Mouse (Mus musculus): Measurements from ENCODE around the gene Mcmbp. TPM values are rescaled to one million over a fixed set of nuclear protein-coding genes. Genes with fewer than 3 reads are reported as not detected.

Mcmbp gene
- polyA plus RNA-seq, 1 experiment = 24.3 TPM

GRCm38 (mm10) chr7:128690070-128690469, 50.2 kb downstream of the Mcmbp start:
- H3K79me2 ChIP-seq (ENCODE audit: control insufficient read depth, insufficient read depth) = no peaks in the 10 kb centered on the region
- no peak overlapping the region for H3K4me3 ChIP-seq (ENCODE audit: insufficient read depth, poor library complexity, severe bottlenecking)
- TF ChIP-seq CTCF (IDR thresholded peaks at IDR 0.05; ENCODE audit: control insufficient read depth, insufficient read depth, insufficient read length) (peak; percentile 31), MYOD1 (IDR thresholded peaks at IDR 0.05; ENCODE audit: control insufficient read depth, insufficient read length, low read depth) (no peak)
- H3ac ChIP-seq (ENCODE audit: control insufficient read depth, insufficient read length, low read depth) = no peak overlapping the region
- no peaks in the 10 kb centered on the region for H3K79me3 ChIP-seq (ENCODE audit: low read depth)
- H3K27me3 ChIP-seq (ENCODE audit: control insufficient read depth, insufficient read depth, insufficient read length) = no peaks in the 10 kb centered on the region
- H3K36me3 ChIP-seq (ENCODE audit: control insufficient read depth, insufficient read depth) = peaks cover 26% of the 10 kb centered on the region

GRCm38 (mm10) chr7:128689347-128689746, 50.9 kb downstream of the Mcmbp start:
- TF ChIP-seq CTCF (IDR thresholded peaks at IDR 0.05; ENCODE audit: control insufficient read depth, insufficient read depth, insufficient read length) (no peak), CEBPB (IDR thresholded peaks at IDR 0.05; ENCODE audit: low read depth) (no peak), MAX (IDR thresholded peaks at IDR 0.05) (no peak), FOSL1 (IDR thresholded peaks at IDR 0.05; ENCODE audit: insufficient read depth, low read length, poor library complexity, severe bottlenecking) (no peak), MYOG (IDR thresholded peaks at IDR 0.05; ENCODE audit: control insufficient read depth, extremely low read depth, insufficient read length) (no peak)
- Histone ChIP-seq H3K36me3 (ENCODE audit: control insufficient read depth, insufficient read depth) (peaks cover 26% of the 10 kb centered on the region), H3K79me2 (ENCODE audit: control insufficient read depth, insufficient read depth) (no peaks in the 10 kb centered on the region), H3K27me3 (ENCODE audit: control insufficient read depth, insufficient read depth, insufficient read length) (no peaks in the 10 kb centered on the region), H3K79me3 (ENCODE audit: low read depth) (no peaks in the 10 kb centered on the region), H3ac (ENCODE audit: control insufficient read depth, insufficient read length, low read depth) (no peak overlapping the region), H3K4me3 (ENCODE audit: insufficient read depth, poor library complexity, severe bottlenecking) (no peak overlapping the region)

- H3K79me2 ChIP-seq (ENCODE audit: control insufficient read depth, insufficient read depth) = no peaks in the 10 kb centered on the region
- TF ChIP-seq FOSL1 (IDR thresholded peaks at IDR 0.05; ENCODE audit: insufficient read depth, low read length, poor library complexity, severe bottlenecking) = no peak
- TF ChIP-seq CEBPB (IDR thresholded peaks at IDR 0.05; ENCODE audit: low read depth) = no peak
- no peak for TF ChIP-seq MAX (IDR thresholded peaks at IDR 0.05)
- TF ChIP-seq MYOD1 (IDR thresholded peaks at IDR 0.05; ENCODE audit: control insufficient read depth, insufficient read length, low read depth) = no peak
- no peak for TF ChIP-seq CTCF (IDR thresholded peaks at IDR 0.05; ENCODE audit: control insufficient read depth, insufficient read depth, insufficient read length)
- no peak for TF ChIP-seq MYOG (IDR thresholded peaks at IDR 0.05; ENCODE audit: control insufficient read depth, extremely low read depth, insufficient read length)
- H3ac ChIP-seq (ENCODE audit: control insufficient read depth, insufficient read length, low read depth) = no peak overlapping the region
- H3K27me3 ChIP-seq (ENCODE audit: control insufficient read depth, insufficient read depth, insufficient read length) = no peaks in the 10 kb centered on the region
- H3K79me3 ChIP-seq (ENCODE audit: low read depth) = no peaks in the 10 kb centered on the region
- H3K4me3 ChIP-seq (ENCODE audit: insufficient read depth, poor library complexity, severe bottlenecking) = no peak overlapping the region
- H3K36me3 ChIP-seq (ENCODE audit: control insufficient read depth, insufficient read depth) = peaks cover 18% of the 10 kb centered on the region
These were observed 52.3 kb downstream of the Mcmbp start for GRCm38 (mm10) chr7:128687821-128688564.

GRCm38 (mm10) chr7:128678546-128678945, 61.7 kb downstream of the Mcmbp start:
- H3K36me3 ChIP-seq (ENCODE audit: control insufficient read depth, insufficient read depth) = no peaks in the 10 kb centered on the region
- H3K4me3 ChIP-seq (ENCODE audit: insufficient read depth, poor library complexity, severe bottlenecking) = no peak overlapping the region
- no peak overlapping the region for H3ac ChIP-seq (ENCODE audit: control insufficient read depth, insufficient read length, low read depth)
- no peaks in the 10 kb centered on the region for H3K79me3 ChIP-seq (ENCODE audit: low read depth)
- no peaks in the 10 kb centered on the region for H3K27me3 ChIP-seq (ENCODE audit: control insufficient read depth, insufficient read depth, insufficient read length)
- TF ChIP-seq USF1 (IDR thresholded peaks at IDR 0.05; ENCODE audit: low read depth) = no peak
- TF ChIP-seq FOSL1 (IDR thresholded peaks at IDR 0.05; ENCODE audit: insufficient read depth, low read length, poor library complexity, severe bottlenecking) = no peak
- no peak for TF ChIP-seq MAX (IDR thresholded peaks at IDR 0.05)
- no peak for TF ChIP-seq CEBPB (IDR thresholded peaks at IDR 0.05; ENCODE audit: low read depth)
- no peaks in the 10 kb centered on the region for H3K79me2 ChIP-seq (ENCODE audit: control insufficient read depth, insufficient read depth)

- H3K4me3 ChIP-seq (ENCODE audit: insufficient read depth, poor library complexity, severe bottlenecking) = no peak overlapping the region
- TF ChIP-seq MAX (IDR thresholded peaks at IDR 0.05) (peak; percentile 60), MYOD1 (IDR thresholded peaks at IDR 0.05; ENCODE audit: control insufficient read depth, insufficient read length, low read depth) (peak; percentile 20), MYOG (IDR thresholded peaks at IDR 0.05; ENCODE audit: control insufficient read depth, extremely low read depth, insufficient read length) (no peak), CTCF (IDR thresholded peaks at IDR 0.05; ENCODE audit: control insufficient read depth, insufficient read depth, insufficient read length) (no peak), FOSL1 (IDR thresholded peaks at IDR 0.05; ENCODE audit: insufficient read depth, low read length, poor library complexity, severe bottlenecking) (peak; percentile 29), USF1 (IDR thresholded peaks at IDR 0.05; ENCODE audit: low read depth) (peak; percentile 76), CEBPB (IDR thresholded peaks at IDR 0.05; ENCODE audit: low read depth) (no peak)
- no peak overlapping the region for H3ac ChIP-seq (ENCODE audit: control insufficient read depth, insufficient read length, low read depth)
- no peaks in the 10 kb centered on the region for H3K27me3 ChIP-seq (ENCODE audit: control insufficient read depth, insufficient read depth, insufficient read length)
- peaks cover 5% of the 10 kb centered on the region for H3K36me3 ChIP-seq (ENCODE audit: control insufficient read depth, insufficient read depth)
- no peaks in the 10 kb centered on the region for H3K79me3 ChIP-seq (ENCODE audit: low read depth)
- H3K79me2 ChIP-seq (ENCODE audit: control insufficient read depth, insufficient read depth) = no peaks in the 10 kb centered on the region
These were observed 67.8 kb downstream of the Mcmbp start for GRCm38 (mm10) chr7:128672408-128673010.

- Histone ChIP-seq H3K79me3 (ENCODE audit: low read depth) (no peaks in the 10 kb centered on the region), H3K27me3 (ENCODE audit: control insufficient read depth, insufficient read depth, insufficient read length) (no peaks in the 10 kb centered on the region), H3K79me2 (ENCODE audit: control insufficient read depth, insufficient read depth) (no peaks in the 10 kb centered on the region), H3K36me3 (ENCODE audit: control insufficient read depth, insufficient read depth) (peaks cover 5% of the 10 kb centered on the region), H3K4me3 (ENCODE audit: insufficient read depth, poor library complexity, severe bottlenecking) (no peak overlapping the region), H3ac (ENCODE audit: control insufficient read depth, insufficient read length, low read depth) (peak overlapping the region; percentile 24)
- TF ChIP-seq CEBPB (IDR thresholded peaks at IDR 0.05; ENCODE audit: low read depth) (peak; percentile 73), MAX (IDR thresholded peaks at IDR 0.05) (no peak), FOSL1 (IDR thresholded peaks at IDR 0.05; ENCODE audit: insufficient read depth, low read length, poor library complexity, severe bottlenecking) (peak; percentile 8), MYOD1 (IDR thresholded peaks at IDR 0.05; ENCODE audit: control insufficient read depth, insufficient read length, low read depth) (peak; percentile 9), USF1 (IDR thresholded peaks at IDR 0.05; ENCODE audit: low read depth) (no peak), MYOG (IDR thresholded peaks at IDR 0.05; ENCODE audit: control insufficient read depth, extremely low read depth, insufficient read length) (no peak), CTCF (IDR thresholded peaks at IDR 0.05; ENCODE audit: control insufficient read depth, insufficient read depth, insufficient read length) (no peak)
These were observed 68.3 kb downstream of the Mcmbp start for GRCm38 (mm10) chr7:128671952-128672351.

Measured in C2C12 (cell line).